Mouse (Mus musculus): ENCODE data around the gene Tmem51. TPM values are rescaled to one million over a fixed set of nuclear protein-coding genes. Genes with fewer than 3 reads are reported as not detected.

Tmem51 gene
- polyA plus RNA-seq, 1 experiment, result 52.4 TPM

GRCm38 (mm10) chr4:141999494-142000074 is 84.5 kb downstream of the Tmem51 start:
- Histone ChIP-seq H3K4me1 (ENCODE audit: control insufficient read depth, insufficient read depth, low read length) (peaks cover 16% of the 10 kb centered on the region), H3K27ac (ENCODE audit: insufficient read depth, low read depth, low read length) (no peak overlapping the region)

GRCm38 (mm10) chr4:141998282-141998821 is 85.8 kb downstream of the Tmem51 start:
- peaks cover 22% of the 10 kb centered on the region for H3K4me1 ChIP-seq (ENCODE audit: control insufficient read depth, insufficient read depth, low read length)
- peak overlapping the region; percentile 40 for H3K27ac ChIP-seq (ENCODE audit: insufficient read depth, low read depth, low read length)
- TF ChIP-seq POLR2A (IDR thresholded peaks at IDR 0.05; ENCODE audit: borderline replicate concordance, low read depth, low read length) (no peak), CTCF (IDR thresholded peaks at IDR 0.05; ENCODE audit: low read depth, low read length) (no peak)
- peak overlapping the region; percentile 51 for H3K4me3 ChIP-seq (ENCODE audit: insufficient read depth, low read length)

More at GRCm38 (mm10) chr4:141999494-142000074, 84.5 kb downstream of the Tmem51 start:
- TF ChIP-seq POLR2A (IDR thresholded peaks at IDR 0.05; ENCODE audit: borderline replicate concordance, low read depth, low read length), result no peak
- no peak for TF ChIP-seq CTCF (IDR thresholded peaks at IDR 0.05; ENCODE audit: low read depth, low read length)
- H3K4me3 ChIP-seq (ENCODE audit: insufficient read depth, low read length), result no peak overlapping the region

GRCm38 (mm10) chr4:141996880-141997279 is 87.2 kb downstream of the Tmem51 start:
- TF ChIP-seq CTCF (IDR thresholded peaks at IDR 0.05; ENCODE audit: low read depth, low read length), result no peak
- no peak for TF ChIP-seq POLR2A (IDR thresholded peaks at IDR 0.05; ENCODE audit: borderline replicate concordance, low read depth, low read length)
- Histone ChIP-seq H3K4me3 (ENCODE audit: insufficient read depth, low read length) (no peak overlapping the region), H3K4me1 (ENCODE audit: control insufficient read depth, insufficient read depth, low read length) (peaks cover 25% of the 10 kb centered on the region), H3K27ac (ENCODE audit: insufficient read depth, low read depth, low read length) (no peak overlapping the region)

- Histone ChIP-seq H3K27ac (ENCODE audit: insufficient read depth, low read depth, low read length) (no peak overlapping the region), H3K4me3 (ENCODE audit: insufficient read depth, low read length) (no peak overlapping the region), H3K4me1 (ENCODE audit: control insufficient read depth, insufficient read depth, low read length) (peaks cover 25% of the 10 kb centered on the region)
- TF ChIP-seq CTCF (IDR thresholded peaks at IDR 0.05; ENCODE audit: low read depth, low read length), result no peak
- TF ChIP-seq POLR2A (IDR thresholded peaks at IDR 0.05; ENCODE audit: borderline replicate concordance, low read depth, low read length), result no peak
These were observed 88.0 kb downstream of the Tmem51 start for GRCm38 (mm10) chr4:141996086-141996485.

GRCm38 (mm10) chr4:141994062-141994471 is 90.0 kb downstream of the Tmem51 start:
- peaks cover 25% of the 10 kb centered on the region for H3K4me1 ChIP-seq (ENCODE audit: control insufficient read depth, insufficient read depth, low read length)
- peak overlapping the region; percentile 72 for H3K27ac ChIP-seq (ENCODE audit: insufficient read depth, low read depth, low read length)
- H3K4me3 ChIP-seq (ENCODE audit: insufficient read depth, low read length), result peak overlapping the region; percentile 41

GRCm38 (mm10) chr4:141993347-141994061 is 90.6 kb downstream of the Tmem51 start:
- TF ChIP-seq CTCF (IDR thresholded peaks at IDR 0.05; ENCODE audit: low read depth, low read length), result no peak
- TF ChIP-seq POLR2A (IDR thresholded peaks at IDR 0.05; ENCODE audit: borderline replicate concordance, low read depth, low read length), result no peak
- Histone ChIP-seq H3K4me3 (ENCODE audit: insufficient read depth, low read length) (no peak overlapping the region), H3K27ac (ENCODE audit: insufficient read depth, low read depth, low read length) (peak overlapping the region; percentile 54), H3K4me1 (ENCODE audit: control insufficient read depth, insufficient read depth, low read length) (peaks cover 25% of the 10 kb centered on the region)

GRCm38 (mm10) chr4:141992530-141993204 is 91.4 kb downstream of the Tmem51 start:
- Histone ChIP-seq H3K4me1 (ENCODE audit: control insufficient read depth, insufficient read depth, low read length) (peaks cover 18% of the 10 kb centered on the region), H3K4me3 (ENCODE audit: insufficient read depth, low read length) (no peak overlapping the region), H3K27ac (ENCODE audit: insufficient read depth, low read depth, low read length) (no peak overlapping the region)
- no peak for TF ChIP-seq POLR2A (IDR thresholded peaks at IDR 0.05; ENCODE audit: borderline replicate concordance, low read depth, low read length)
- TF ChIP-seq CTCF (IDR thresholded peaks at IDR 0.05; ENCODE audit: low read depth, low read length), result no peak

- no peak for TF ChIP-seq CTCF (IDR thresholded peaks at IDR 0.05; ENCODE audit: low read depth, low read length)
- no peak for TF ChIP-seq POLR2A (IDR thresholded peaks at IDR 0.05; ENCODE audit: borderline replicate concordance, low read depth, low read length)
These were observed 95.9 kb downstream of the Tmem51 start for GRCm38 (mm10) chr4:141988178-141988577.

GRCm38 (mm10) chr4:141983689-141984088 is 100.4 kb downstream of the Tmem51 start:
- no peak for TF ChIP-seq POLR2A (IDR thresholded peaks at IDR 0.05; ENCODE audit: borderline replicate concordance, low read depth, low read length)
- no peak for TF ChIP-seq CTCF (IDR thresholded peaks at IDR 0.05; ENCODE audit: low read depth, low read length)
- H3K4me3 ChIP-seq (ENCODE audit: insufficient read depth, low read length), result no peak overlapping the region
- H3K4me1 ChIP-seq (ENCODE audit: control insufficient read depth, insufficient read depth, low read length), result peaks cover 6% of the 10 kb centered on the region
- no peak overlapping the region for H3K27ac ChIP-seq (ENCODE audit: insufficient read depth, low read depth, low read length)

More at GRCm38 (mm10) chr4:141988178-141988577, 95.9 kb downstream of the Tmem51 start:
- H3K4me3 ChIP-seq (ENCODE audit: insufficient read depth, low read length), result no peak overlapping the region
- H3K27ac ChIP-seq (ENCODE audit: insufficient read depth, low read depth, low read length), result no peak overlapping the region
- peaks cover 5% of the 10 kb centered on the region for H3K4me1 ChIP-seq (ENCODE audit: control insufficient read depth, insufficient read depth, low read length)

- TF ChIP-seq CTCF (IDR thresholded peaks at IDR 0.05; ENCODE audit: low read depth, low read length) (no peak), POLR2A (IDR thresholded peaks at IDR 0.05; ENCODE audit: borderline replicate concordance, low read depth, low read length) (no peak)
- Histone ChIP-seq H3K27ac (ENCODE audit: insufficient read depth, low read depth, low read length) (no peak overlapping the region), H3K4me1 (ENCODE audit: control insufficient read depth, insufficient read depth, low read length) (peaks cover 16% of the 10 kb centered on the region), H3K4me3 (ENCODE audit: insufficient read depth, low read length) (no peak overlapping the region)
These were observed 102.6 kb downstream of the Tmem51 start for GRCm38 (mm10) chr4:141981475-141981874.

Other genes starting within 250 kb of the Tmem51 start
- not detected in 2 replicates for gene Ctrc, start 237.9 kb downstream of the Tmem51 start, polyA plus RNA-seq (2012; ENCODE audit: insufficient read depth, insufficient read length, missing spikeins)
- gene Efhd2, start 209.4 kb downstream of the Tmem51 start, polyA plus RNA-seq (2012; ENCODE audit: insufficient read depth, insufficient read length, missing spikeins), result 491 and 499 TPM in 2 replicates
- gene Fhad1, start 69.2 kb downstream of the Tmem51 start, polyA plus RNA-seq (2012; ENCODE audit: insufficient read depth, insufficient read length, missing spikeins), result 3.2 and 4.9 TPM in 2 replicates
- gene Kazn, start 155.1 kb upstream of the Tmem51 start, polyA plus RNA-seq (2012; ENCODE audit: insufficient read depth, insufficient read length, missing spikeins), result not detected in 2 replicates

All from bone marrow macrophage, adult 2 months (primary cell).